Mouse (Mus musculus) kidney, adult 2 months (tissue): Measurements from ENCODE around the gene 1700092M07Rik. TPM values are rescaled to one million over a fixed set of nuclear protein-coding genes. Genes with fewer than 3 reads are reported as not detected.

ENCODE experiments used
- DNase-seq: peaks from one replicate; pipeline ENCODE4 v3.0.0; 2021
- H3K27ac ChIP-seq: fragments of 200-500 bp; 2 replicates; pipeline ENCODE4 v1.5.1; 2012; ENCODE audit warnings: low read depth, low read length, control low read depth, inconsistent platforms; ENCODE audit not compliant: insufficient read depth
- H3K27me3 ChIP-seq: fragments of 200-500 bp; replicated peaks from 2 replicates; pipeline ENCODE4 v1.6.1; 2012; ENCODE audit warnings: mild to moderate bottlenecking, moderate library complexity, low read length, inconsistent platforms; ENCODE audit not compliant: control insufficient read depth, insufficient read depth
- H3K36me3 ChIP-seq: fragments of 200-500 bp; 2 replicates; pipeline ENCODE4 v1.6.1; 2012; ENCODE audit warnings: mild to moderate bottlenecking, moderate library complexity, low read length, inconsistent platforms; ENCODE audit not compliant: control insufficient read depth, insufficient read depth
- H3K4me1 ChIP-seq: fragments of 200-500 bp; 2 replicates; pipeline ENCODE4 v1.6.1; 2011; ENCODE audit warnings: low read length; ENCODE audit not compliant: control insufficient read depth, insufficient read depth
- H3K4me3 ChIP-seq: fragments of 200-500 bp; 2 replicates; pipeline ENCODE4 v1.5.1; 2011; ENCODE audit warnings: mild to moderate bottlenecking, low read depth, low read length, control low read depth; ENCODE audit not compliant: insufficient read depth
- CTCF ChIP-seq: fragments of 200-500 bp; conservative IDR thresholded peaks from 2 replicates; pipeline ENCODE4 v1.5.1; 2011; ENCODE audit warnings: low read depth, mild to moderate bottlenecking, control low read depth, low read length, moderate library complexity, mixed read lengths; ENCODE audit not compliant: insufficient read depth, insufficient read length
- POLR2A ChIP-seq: fragments of 200-500 bp; IDR thresholded peaks from one replicate; pipeline ENCODE4 v1.6.1; 2011; ENCODE audit warnings: low read depth, low read length, control low read depth
- WGBS: fragments of 180-500 bp; shearing (Covaris S2); methylation state at CpG from one replicate; pipeline ENCODE4 v1.1.7; 2018; 5-methylcytosine and 5-hydroxymethylcytosine counted together
- polyA plus RNA-seq: library from polyadenylated mRNA; depleted of rRNA; stranded (reverse); fragments of >200 nt; gene quantifications from 2 replicates; pipeline ENCODE4 v1.2.3, GENCODE M21; 2012

Gene 1700092M07Rik
- polyA plus RNA-seq, 1 experiment = 0.39 TPM

DNA sequence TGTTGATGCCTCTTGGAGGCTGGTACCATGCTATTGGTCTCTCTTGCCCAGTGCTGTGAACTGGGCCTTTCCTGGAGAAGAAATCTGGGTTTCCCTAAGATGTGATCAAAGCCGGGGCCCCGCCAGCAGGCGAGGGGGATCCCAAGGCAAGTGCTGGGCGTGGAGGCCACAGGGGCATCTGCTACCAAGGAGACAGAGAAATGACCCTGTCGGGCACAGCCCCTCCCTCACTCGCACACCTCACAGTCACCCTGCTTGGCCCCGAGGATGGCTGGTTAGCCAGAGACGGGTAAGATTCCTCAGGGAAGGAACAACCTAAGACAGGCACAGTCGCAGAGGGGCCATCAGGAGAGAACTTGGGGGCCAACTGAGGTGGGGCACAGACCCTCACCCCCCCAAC is 25.0 kb downstream of the 1700092M07Rik start:
- H3K27ac ChIP-seq = no peak overlapping the region

DNA sequence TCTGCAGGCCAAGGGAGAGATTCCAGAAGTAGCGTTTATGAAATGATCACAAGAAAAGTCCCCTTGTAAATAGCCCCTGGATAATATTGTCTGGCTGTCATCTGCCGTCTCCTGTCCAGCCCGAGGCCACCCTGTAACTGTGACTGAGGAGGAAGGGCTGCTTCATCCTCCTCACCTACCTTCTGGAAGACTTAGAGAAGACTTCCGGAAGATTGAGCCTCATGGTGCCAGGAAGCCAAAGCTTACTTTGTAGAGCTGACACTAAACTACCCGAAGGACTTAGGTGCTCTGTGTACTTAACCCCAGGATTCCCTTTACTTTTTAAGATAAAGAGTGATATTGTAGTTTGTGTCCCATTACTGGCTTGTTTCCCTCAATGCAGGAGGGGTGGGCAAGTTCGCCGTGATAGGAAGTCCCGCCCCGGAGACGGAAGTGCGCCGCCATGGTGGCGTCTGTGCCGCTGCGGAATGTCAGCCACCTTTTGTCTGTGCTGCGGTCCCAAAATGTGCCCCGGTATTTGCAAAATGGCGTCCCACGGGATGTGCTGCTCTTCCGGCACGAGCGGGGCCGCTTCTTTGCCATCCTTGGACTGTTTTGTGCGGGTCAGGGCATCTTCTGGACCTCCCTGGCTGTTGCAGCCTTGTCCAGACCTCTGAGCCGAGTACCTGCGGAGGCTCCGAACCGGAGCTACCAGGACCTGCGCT is 30.2 kb downstream of the 1700092M07Rik start, which contains the start of gene Tmem223:
Gene Tmem223, plus strand, starts transcription at position 430 of the 704 bp plus-strand sequence.
- 18% methylated on average over 29 of the region's 29 CpGs for WGBS
- DNase-seq = peak; percentile 86
- H3K4me3 ChIP-seq = peak within 1 kb of the TSS; percentile 96

More for the DNA sequence above, 25.0 kb downstream of the 1700092M07Rik start:
- peaks cover 4% of the 10 kb centered on the region; the same call in 1 of the 2 replicates for H3K4me1 ChIP-seq
- no peak for TF ChIP-seq CTCF
- TF ChIP-seq POLR2A = no peak
- DNase-seq = no peak
- peaks cover 8% of the 10 kb centered on the region for H3K36me3 ChIP-seq
- no peak overlapping the region for H3K4me3 ChIP-seq
- 98% methylated on average over 9 of the region's 9 CpGs for WGBS
- H3K27me3 ChIP-seq = no peaks in the 10 kb centered on the region

DNA sequence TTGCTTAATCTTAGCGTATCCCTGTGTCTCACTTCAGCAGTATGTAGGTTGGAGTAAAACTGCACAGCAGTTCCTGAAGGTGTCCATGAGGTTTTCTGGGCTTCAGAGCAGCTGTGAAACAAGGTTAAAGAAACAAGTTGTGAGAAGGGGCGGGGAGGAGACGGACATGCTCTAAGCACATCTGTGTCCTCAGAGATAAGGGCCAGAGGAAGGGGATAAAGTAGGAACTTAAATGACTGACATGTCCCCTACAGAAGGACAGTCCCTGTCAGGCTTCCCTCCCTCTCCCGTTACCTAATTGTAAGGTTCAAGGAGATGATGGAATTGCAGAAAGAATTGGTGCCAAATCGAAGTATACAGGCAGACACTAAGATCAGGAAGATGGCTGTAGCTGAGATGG is 32.5 kb downstream of the 1700092M07Rik start:
- DNase-seq = no peak
- H3K27me3 ChIP-seq = no peaks in the 10 kb centered on the region
- H3K27ac ChIP-seq = no peak overlapping the region
- no peaks in the 10 kb centered on the region; the same call in 1 of the 2 replicates for H3K36me3 ChIP-seq
- H3K4me3 ChIP-seq = peak overlapping the region; percentile 30; the same call in 1 of the 2 replicates
- WGBS = 68% methylated on average over 5 of the region's 5 CpGs
- peaks cover 17% of the 10 kb centered on the region; the same call in 1 of the 2 replicates for H3K4me1 ChIP-seq
- TF ChIP-seq POLR2A (no peak), CTCF (no peak)

More for the DNA sequence above, 30.2 kb downstream of the 1700092M07Rik start, which contains the start of gene Tmem223:
- Histone ChIP-seq H3K27me3 (no peaks in the 10 kb centered on the region), H3K27ac (peak within 1 kb of the TSS; percentile 90), H3K36me3 (peaks cover 2% of the 10 kb centered on the region), H3K4me1 (peaks cover 17% of the 10 kb centered on the region; the same call in 1 of the 2 replicates)
- TF ChIP-seq CTCF (no peak), POLR2A (peak; percentile 72)

DNA sequence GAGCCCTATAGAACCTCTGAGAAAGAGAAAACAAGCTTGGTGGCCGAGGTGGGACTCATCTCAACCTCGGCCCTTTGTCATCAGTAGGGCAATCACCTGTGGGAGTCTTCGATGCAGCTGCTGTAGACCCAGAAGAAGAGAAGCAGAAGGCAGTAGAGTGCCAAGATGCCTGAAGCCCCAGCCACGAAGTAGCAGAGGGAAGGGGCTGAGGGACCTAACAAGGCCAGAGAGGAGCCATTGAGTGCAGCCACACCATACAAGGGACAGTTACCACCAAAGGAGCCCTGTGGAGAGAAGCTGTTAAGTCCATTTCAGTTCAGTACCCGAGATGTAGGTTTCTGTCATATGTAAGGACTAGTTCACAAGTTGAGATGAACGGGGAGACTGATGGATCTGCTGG is 32.9 kb downstream of the 1700092M07Rik start:
- Histone ChIP-seq H3K36me3 (no peaks in the 10 kb centered on the region; the same call in 1 of the 2 replicates), H3K27ac (no peak overlapping the region), H3K4me1 (peaks cover 17% of the 10 kb centered on the region; the same call in 1 of the 2 replicates), H3K27me3 (no peaks in the 10 kb centered on the region), H3K4me3 (peak overlapping the region; percentile 30; the same call in 1 of the 2 replicates)
- no peak for TF ChIP-seq POLR2A
- no peak for TF ChIP-seq CTCF
- no peak for DNase-seq
- 35% methylated on average over 6 of the region's 6 CpGs for WGBS

GRCm38 (mm10) chr19:8774086-8774835 is 33.7 kb downstream of the 1700092M07Rik start, which contains the start of gene Tmem179b:
Gene Tmem179b, minus strand, starts transcription at chr19:8774467.
- no peaks in the 10 kb centered on the region for H3K36me3 ChIP-seq
- peak within 1 kb of the TSS; percentile 87 for H3K27ac ChIP-seq
- peaks cover 17% of the 10 kb centered on the region; the same call in 1 of the 2 replicates for H3K4me1 ChIP-seq
- WGBS = under 1% methylated on average over 68 of the region's 68 CpGs
- DNase-seq = peak; percentile 97
- TF ChIP-seq CTCF (no peak), POLR2A (peak; percentile 70)
- H3K27me3 ChIP-seq = no peaks in the 10 kb centered on the region
- H3K4me3 ChIP-seq = peak within 1 kb of the TSS; percentile 99

GRCm38 (mm10) chr19:8774951-8775421 is 34.5 kb downstream of the 1700092M07Rik start:
- peak; percentile 21 for DNase-seq
- H3K27ac ChIP-seq = peak overlapping the region; percentile 87
- no peak for TF ChIP-seq CTCF
- no peak for TF ChIP-seq POLR2A
- no peaks in the 10 kb centered on the region for H3K36me3 ChIP-seq
- H3K4me3 ChIP-seq = peak overlapping the region; percentile 99
- 2% methylated on average over 20 of the region's 20 CpGs for WGBS
- peaks cover 17% of the 10 kb centered on the region; the same call in 1 of the 2 replicates for H3K4me1 ChIP-seq
- H3K27me3 ChIP-seq = no peaks in the 10 kb centered on the region
